Mouse (Mus musculus): Measurements from ENCODE around the gene P2rx3.
A peak's percentile ranks its signal among the peaks of the same experiment; 100 is the strongest.

P2rx3 gene

DNA sequence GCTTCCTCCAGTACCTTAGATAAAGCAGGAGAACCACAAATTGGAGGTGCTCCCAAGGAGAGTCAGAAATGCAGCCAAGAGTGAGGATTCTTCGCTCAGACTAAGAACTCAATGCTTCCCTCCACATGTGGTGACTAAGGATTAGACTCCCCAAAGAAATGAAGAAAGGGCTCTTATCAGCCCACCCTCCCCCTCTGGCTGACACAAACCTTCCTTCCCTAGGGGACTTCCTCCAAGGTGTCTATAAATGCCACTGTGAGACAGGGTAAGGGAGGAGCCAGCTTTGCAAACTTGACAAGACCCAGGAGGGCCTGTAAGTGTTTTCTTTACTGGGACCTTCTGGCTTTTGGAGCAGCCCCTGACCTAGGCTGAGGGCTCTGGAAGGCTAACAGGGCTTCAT is 57.1 kb downstream of the P2rx3 start, which contains the start of gene Prg2:
Gene Prg2 (plus strand): TSS at position 274 of the 400 bp plus-strand sequence.
- no peak for DNase-seq (ENCODE audit: low spot score in 2 of 2)

DNA sequence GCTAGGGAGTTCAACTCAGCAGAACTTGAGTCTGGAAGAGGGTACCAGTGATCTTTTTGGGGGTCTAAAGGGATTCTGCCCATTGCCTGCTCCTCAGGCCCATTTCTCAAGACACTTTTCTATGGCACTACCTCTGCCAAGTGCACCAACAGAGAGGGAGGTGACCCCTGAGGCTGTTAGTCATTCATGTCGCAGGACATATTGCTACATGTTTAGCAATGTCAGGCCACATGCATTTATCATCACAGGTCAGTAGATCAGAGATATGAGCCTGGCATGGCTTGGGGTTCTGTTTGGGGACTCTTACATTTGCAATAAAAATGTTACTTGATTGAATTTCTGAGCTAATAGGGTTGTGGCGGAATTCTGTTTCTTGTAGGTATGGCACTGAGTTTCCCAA is 61.7 kb downstream of the P2rx3 start:
- DNase-seq (ENCODE audit: low spot score in 2 of 2) = no peak

DNA sequence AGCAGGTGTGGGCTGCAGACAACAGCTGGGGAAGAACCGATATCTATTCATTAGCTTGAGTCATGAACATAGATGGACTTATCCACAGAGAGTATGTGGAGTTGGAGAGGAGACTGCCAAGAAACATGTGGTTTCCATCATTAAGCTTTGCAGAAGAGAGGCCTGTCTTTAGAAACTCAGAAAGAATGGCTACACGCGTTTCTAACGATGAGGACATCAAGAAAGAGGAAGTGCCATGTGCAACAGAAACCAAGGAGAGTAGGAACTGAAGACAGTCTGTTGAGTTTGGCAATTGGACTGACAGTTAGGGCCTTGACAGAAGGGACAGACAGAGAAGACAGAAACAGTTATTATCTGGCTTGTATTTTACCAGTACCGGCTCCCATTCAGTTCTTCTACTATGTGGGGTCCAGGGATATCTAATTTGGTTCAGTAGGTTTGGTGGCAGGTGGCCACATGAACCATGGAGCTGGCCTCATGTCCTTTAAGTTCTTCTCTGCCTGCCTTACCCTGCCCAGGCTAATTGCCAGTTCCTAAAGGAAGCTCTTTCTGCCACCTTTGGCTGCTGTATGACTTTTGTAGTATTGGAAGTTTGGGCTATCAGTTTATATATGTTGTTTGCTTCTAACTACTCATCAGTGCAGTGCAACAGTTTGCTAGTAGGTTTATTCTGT is 69.8 kb downstream of the P2rx3 start:
- DNase-seq (ENCODE audit: low spot score in 2 of 2) = no peak

DNA sequence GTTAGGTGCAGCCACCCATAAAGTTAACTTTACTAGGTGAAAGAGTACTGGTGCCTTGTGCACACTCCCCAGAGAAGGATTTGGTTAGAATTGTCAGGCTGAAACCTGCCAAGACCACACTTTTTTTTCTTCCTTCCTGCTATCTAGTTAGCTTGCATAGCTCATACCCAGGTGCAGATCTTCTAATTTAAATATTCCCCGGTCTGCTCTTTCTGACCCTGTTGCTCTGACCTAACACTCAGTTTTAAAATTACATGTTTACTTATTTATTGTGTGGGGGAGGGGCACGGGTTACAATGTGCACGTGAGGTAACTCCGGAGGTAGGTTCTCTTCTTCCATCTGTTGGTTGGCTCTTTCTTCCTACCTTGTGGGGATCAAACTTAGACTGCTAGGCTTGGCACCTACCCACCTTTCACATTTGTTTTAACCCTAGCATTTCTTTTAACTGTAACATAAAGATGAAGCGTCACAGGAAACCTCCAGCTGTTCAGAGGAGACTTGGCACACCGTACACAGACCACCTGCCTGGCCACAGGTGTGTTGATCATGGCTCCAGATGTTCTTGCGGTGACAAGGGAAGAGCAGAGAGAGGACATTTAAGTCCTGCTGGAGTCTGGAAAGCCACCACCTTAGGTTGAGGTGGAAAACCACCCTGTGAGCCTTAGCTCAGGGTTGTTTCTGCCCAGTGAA is 73.0 kb downstream of the P2rx3 start:
- peak in 1 of 2 experiments; percentile 7 for DNase-seq (ENCODE audit: low spot score in 2 of 2)

DNA sequence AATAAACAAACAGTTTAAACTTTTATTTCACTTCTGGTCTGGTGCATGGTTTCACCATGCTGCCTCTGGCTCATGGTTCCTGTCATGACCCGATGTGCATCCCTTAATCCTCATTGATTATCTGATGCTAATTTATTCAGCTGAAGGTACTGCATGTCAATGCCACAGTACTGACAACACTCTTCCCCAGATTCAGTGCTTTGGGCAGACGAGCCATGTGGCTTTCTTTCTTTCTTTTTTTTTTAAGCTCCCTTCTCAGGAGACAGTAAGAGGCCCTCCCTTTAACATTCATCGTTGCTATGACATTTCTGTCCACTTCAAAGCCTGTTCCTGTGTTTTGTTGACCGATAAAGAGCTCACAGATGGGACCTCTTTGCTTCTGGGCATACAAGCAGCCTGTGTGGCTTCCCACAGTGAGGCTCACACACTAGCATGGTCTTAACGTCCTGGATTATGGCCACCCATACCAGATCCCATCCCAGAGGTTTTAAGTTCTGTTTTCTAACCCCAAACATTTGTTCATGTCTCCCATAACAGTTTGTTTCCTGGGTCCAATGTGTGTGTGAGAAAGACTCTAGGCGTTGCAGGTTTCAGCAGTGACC is 74.3 kb downstream of the P2rx3 start:
- DNase-seq (ENCODE audit: low spot score in 2 of 2) = no peak

DNA sequence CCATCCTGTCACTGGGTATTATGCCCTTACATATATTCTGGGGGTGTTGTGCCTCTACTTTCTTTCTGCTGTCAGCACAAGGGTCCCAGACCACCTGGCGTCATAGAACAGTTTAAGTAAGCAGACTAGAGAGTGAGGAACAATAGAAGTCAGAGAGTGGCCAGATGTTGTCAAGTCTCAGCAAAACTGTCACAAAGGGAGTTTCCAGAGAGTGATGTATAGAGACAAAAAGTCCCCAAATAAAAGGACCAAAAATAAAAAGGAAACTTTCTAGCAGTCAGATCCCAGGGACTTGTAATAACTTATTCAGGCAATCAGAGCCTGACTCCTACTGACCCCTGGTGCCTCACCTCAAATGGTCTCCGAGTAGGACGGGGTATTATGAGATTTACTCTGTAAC is 75.4 kb downstream of the P2rx3 start:
- no peak for DNase-seq (ENCODE audit: low spot score in 2 of 2)

DNA sequence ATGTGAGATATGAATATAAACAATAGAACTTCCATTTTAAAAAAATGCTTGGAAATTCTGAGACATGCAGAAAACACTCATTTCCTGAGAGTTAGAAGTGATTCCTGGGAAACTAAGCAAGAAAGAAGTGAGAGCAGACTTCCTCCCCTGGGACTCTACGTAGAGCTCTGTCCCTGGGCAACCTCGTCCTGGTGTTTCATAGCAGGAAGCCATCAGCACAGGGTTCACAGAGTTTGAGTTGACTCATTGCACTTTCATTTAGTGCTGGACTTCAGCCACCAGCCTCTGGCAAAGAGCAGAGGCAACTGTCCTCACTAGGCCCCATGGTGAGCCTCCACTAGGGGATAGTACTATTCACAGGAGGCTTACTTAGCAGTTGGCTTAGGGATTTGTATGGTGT is 76.0 kb downstream of the P2rx3 start:
- no peak for DNase-seq (ENCODE audit: low spot score in 2 of 2)

DNA sequence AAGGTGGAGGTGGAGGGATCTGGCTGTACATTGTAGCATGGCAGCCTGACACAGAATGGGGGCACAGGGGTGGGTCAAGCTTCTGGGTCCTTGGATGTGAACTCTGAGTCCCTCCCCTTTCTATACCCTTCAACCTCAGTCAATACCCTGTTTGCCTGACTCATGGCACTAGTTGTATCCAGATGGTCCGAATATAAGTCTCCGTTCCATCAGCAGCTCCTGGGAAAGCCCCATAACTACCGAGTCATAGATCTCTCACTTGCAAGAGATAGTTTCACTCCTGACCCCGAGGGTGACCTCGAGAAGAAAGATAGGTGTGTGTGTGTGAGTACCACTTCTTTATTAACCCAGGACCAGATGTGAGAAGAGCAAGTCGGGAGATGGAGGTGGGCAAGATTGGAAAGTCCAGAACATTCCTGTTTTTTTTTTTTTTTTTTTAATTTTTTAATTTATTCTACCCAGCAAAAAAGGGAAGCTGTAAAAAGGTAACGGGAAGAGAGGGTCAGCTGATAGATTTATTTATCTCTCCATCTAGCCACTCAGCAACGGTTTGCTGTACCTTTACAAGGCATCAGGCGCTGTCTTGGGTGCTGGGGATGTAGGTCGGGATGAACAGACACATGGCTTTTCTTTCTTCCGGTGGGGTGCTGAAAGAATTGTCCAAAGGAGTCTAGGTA is 78.5 kb downstream of the P2rx3 start:
- DNase-seq (ENCODE audit: low spot score in 2 of 2) = no peak

DNA sequence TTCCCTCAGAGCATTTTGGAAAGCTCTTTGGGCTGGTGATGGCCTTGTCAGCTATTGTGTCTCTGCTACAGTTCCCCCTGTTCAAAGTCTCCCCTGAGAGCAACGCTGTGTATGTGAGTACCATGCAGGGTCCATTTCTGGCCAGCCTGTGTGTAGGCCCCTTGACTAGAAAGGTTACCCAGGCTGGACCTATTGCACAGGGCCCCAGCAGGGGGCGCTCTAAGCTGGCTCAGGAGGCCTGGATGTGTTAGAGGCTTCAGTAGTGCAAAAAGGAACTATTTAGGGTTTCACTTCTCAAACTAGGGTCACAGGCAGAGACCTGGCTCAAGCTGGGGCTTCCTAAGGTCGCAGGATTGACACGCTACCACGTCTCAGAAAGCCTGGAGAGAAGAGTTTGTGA is 81.0 kb downstream of the P2rx3 start:
- peak in 1 of 2 experiments; percentile 64 for DNase-seq (ENCODE audit: low spot score in 2 of 2)

DNA sequence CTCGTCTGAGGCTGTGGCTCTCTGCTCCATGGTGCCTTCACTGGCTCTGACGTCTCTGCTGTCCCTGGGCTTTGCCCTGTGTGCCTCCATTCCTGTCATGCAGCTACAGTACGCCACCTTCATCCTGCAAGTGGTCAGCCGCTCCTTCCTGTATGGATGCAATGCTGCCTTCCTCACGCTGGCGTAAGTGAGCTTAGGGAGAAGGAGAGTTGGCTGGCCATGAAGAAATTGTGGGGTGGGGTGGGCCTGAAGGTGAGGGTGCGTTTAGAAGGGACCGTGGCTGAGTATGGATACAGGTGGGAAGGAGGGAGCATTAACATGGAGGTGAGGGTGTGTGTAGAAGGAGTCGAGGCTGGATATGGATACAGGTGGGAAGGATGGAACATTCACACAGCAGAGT is 81.8 kb downstream of the P2rx3 start:
- no peak for DNase-seq (ENCODE audit: low spot score in 2 of 2)

DNA sequence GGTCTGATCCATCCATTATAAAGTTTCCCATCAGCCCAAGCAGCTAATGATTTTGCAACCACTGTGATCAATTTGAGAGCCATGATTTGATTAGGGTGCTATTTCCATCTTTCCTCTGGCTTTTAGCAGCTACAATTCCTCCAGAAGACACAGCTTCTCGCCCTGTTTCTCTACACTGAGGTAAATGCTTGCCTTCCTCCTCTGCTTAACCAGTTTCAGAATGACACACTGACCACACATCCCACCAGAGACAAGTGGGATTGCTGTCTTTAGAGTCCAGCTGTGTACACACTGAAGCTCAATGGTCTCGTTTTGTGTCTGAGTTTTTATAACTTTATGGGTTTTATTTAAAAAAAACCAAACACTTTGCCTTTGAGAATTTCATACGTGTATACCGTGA is 84.6 kb downstream of the P2rx3 start:
- no peak for DNase-seq (ENCODE audit: low spot score in 2 of 2)

DNA sequence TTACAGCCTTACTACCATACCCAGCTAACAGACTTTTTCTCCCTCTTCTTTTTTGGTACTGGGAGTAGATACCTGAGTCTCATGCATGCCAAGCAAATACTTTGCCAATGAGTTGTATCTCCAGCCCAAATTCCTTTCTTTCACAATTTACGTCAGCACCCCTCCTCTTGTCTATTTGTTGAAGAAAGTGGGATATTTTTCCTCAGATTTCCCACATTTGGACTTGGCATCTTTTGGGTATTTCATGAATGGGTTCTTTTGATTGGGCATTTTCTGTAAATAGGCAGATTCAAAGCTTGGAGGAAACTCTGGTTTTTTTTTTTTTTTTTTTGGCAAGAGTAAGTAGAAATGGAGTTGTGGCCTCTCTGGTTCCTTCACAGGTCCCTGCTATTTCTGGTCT is 85.0 kb downstream of the P2rx3 start:
- no peak for DNase-seq (ENCODE audit: low spot score in 2 of 2)

DNA sequence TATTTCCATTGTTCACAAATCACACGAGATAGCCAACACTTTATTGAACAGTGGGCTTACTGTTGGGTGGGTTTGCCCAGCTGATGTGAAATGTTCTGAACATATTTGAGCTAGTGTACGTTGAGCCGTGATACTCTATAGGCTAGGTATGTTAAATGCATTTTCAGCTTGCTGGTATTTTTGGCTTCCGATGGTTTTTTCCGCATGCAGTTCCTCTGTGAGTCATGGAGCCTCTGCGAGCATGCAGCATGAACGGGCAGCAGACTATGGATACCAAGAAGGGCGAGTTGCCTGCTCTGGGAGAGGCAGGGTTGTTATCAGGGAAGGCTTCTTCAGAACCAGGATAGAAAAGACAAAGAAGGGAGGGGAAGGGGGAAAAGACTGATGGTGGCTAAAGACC is 86.2 kb downstream of the P2rx3 start:
- DNase-seq (ENCODE audit: low spot score in 2 of 2) = no peak

DNA sequence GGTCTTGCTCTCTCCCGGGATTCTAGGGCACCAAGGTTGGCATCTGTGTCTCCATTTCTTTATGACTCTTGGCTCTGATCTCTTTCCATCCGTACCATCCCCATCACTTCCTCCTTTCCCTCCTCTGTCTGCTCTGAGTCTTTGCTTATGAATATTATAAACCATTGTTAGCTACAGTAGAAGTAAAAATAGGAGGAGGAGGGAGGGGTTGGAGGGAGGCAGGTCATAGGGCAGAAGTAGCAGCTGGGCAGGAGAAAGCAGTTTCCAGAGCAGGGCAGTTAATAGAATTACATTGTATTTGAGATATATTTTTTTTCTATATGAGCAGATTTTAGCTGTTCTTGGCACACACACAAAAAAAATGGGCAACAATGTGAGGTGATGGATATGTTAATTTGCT is 88.5 kb downstream of the P2rx3 start:
- DNase-seq (ENCODE audit: low spot score in 2 of 2) = no peak

Data from thymus, postnatal 10 days (tissue).